Mouse (Mus musculus): ENCODE results near the gene BC016579. TPM values are rescaled to one million over a fixed set of nuclear protein-coding genes. Genes with fewer than 3 reads are reported as not detected.
A peak's percentile ranks its signal among the peaks of the same experiment; 100 is the strongest.

Gene BC016579
- under 1 TPM in 1 of 2 experiments, not detected in 1; 0.32 TPM for total RNA-seq (2021)

DNA sequence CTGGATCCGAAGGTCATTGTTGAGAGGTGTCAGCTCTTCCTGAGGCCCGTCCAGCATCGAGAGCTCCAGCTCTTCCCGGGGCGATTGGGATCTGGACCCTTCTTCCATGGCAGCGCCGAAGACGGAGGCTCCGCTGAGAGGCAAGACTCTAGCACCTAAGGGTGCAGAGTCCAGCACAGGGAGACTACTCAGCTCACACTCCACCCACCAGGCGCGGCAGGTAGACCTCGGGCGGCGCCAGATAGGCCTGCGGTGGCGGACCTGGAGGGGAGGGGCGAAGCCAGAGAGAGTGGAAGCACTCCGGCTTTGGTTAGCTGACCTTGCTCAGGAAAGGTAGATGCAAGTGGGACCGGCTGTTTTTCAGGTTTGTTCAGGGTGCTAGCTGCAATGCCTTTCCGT lies at the start of gene BC016579:
BC016579 (minus strand) TSS at position 135 of the 399 bp plus-strand sequence.
- DNase-seq (ENCODE audit: extremely low spot score in 1 of 2, low spot score in 1 of 2) = no peak

DNA sequence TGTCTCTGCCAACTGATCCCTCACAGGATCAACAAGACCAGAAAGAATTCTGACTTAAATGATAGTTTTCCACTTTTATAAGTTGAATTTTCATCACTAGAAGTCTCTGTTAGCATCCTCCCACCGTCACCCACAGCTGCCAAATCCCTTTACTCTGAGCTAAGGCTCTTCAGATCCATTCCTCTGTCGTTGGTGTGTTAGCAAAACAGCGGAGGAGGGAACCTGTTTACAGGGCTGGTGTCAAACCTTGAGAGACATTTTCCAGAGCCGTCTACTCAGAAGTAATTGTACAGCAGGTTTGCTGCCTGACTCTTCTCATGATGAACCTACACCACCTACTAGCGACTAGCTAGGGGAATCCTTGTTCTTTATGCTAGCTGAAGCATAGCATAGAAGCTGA lies 45.4 kb upstream of the BC016579 start:
- DNase-seq (ENCODE audit: extremely low spot score in 1 of 2, low spot score in 1 of 2) = no peak

DNA sequence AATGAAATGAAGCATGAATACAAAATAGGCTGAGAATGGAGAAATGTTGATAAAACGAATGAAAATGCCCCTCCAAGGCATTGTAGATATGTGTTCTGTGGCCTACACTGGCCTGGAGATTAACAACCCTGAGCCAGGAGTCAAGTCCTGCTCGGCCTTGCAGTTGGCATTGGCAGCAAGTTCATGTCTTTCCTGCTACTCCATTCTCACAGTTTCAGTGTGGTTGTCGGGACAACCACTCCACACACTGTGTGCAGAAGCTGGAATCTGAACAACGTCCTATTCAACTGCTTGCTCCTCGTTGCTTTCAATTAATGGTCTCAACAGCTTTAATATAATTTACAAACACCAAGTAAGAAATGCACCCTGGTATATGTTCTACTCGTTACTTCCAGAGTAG lies 44.1 kb upstream of the BC016579 start:
- no peak for DNase-seq (ENCODE audit: extremely low spot score in 1 of 2, low spot score in 1 of 2)

DNA sequence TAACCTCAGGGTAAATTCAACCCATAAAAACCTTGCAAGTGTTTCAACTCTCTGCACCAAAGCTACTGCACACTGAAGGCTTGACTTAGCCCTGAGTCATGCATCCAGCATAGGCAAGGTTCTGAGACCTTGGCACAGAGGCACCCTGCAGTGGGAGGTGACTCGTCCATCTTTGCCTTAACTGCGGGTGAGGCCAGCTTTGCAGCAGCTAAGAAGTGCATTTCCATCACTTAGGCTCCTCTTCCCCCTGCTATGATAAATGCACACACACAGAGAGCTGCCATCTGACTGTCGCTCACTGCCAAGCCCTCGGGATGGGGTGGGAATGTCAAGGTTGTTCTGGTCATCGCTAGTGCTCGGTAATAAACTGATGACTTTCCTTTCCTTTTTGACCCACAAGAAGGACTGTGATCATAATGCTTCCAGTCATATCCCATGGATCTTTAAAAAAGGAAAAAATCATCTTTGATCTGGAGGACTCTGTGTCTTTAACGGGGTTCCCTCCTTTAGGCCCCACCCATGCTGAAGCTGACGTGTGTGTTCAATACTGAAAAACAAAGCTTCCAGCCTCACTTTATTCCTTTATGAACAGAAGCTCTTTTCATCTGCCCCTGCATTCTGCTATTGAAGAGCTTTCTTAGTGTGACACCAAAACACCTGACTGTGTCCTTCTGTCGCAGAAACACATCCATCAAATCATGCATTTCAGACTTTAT lies 41.7 kb upstream of the BC016579 start:
- no peak for DNase-seq (ENCODE audit: extremely low spot score in 1 of 2, low spot score in 1 of 2)

DNA sequence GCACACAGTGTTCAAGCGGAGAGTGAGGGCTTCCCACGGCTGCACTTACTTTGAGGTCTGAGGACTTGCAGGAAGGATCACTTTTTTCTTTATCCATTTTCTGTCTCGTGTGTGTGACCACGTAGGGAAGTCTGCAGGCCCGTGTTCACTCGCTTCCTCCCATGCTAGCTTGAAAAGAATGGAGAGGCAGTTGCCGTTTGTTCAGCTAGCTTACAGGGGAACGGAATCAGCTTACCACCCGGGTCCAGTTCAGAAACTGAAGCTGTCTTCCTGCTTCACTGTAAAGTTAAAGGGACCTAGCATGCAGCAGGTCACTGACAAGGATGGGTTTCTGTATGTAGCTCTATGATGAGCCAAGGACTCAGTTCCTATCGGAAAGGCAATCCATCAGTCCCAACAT lies 39.7 kb upstream of the BC016579 start, which contains the start of gene Tmprss7:
Tmprss7 (minus strand) TSS at position 101 of the 400 bp plus-strand sequence.
- DNase-seq (ENCODE audit: extremely low spot score in 1 of 2, low spot score in 1 of 2) = no peak

DNA sequence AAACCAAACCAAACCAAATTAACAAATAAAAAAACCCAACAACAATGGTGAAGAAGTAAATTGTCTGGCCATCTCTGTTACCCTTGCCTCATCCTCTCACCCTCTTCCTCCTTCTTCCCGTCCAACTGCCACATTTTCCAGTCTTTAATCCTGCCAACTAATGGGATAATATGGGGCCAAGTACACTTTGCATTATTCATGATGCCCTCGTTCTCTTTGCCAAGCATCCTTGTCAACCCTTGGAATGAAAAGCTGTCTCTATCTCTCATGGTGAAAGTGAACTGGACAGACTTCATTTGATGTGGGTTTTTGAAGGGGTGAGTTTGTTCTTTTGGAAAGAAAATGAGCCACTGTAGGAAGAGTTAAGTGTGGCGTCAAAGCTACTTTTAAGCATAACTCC lies 39.0 kb upstream of the BC016579 start:
- DNase-seq (ENCODE audit: extremely low spot score in 1 of 2, low spot score in 1 of 2) = no peak

DNA sequence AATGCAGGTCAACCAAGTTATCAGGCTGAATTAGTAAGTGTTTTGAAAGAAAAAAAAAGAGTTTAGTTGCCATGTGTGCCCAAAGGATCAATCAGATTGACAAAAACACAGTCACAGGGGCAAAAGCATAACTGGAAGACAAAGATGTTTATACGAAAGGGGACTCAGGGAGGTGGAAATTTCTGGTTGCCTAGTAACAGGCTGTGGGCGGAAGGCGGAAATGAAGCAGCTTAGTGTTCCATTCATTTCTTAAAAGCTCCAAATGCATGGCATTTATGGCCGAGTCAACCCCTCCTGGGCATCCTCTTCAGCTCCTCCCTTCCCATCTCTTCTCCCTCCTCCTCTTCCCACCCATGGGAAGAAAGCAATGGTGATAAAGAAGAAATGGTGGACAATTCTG lies 36.3 kb upstream of the BC016579 start:
- DNase-seq (ENCODE audit: extremely low spot score in 1 of 2, low spot score in 1 of 2) = peak in 1 of 2 experiments; percentile 27

DNA sequence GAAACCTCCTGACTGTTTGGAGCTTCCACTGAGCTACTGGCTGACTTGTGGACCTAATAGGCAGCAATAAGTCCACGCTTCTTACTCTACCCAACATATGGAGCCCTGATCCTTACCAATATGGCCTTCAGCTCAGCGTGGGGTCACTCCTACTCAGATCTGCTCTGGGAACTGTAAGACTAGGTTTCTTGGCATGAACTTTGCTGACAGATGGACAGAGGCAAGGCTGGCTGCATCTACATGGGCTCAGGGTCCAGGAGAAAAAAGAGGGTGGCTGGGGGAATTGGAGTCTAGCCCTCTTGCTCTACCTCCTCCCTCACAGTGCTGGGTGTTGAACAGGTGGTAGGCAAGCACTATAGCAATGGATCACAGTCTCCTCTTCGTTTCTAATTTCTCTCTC lies 33.0 kb upstream of the BC016579 start:
- no peak for DNase-seq (ENCODE audit: extremely low spot score in 1 of 2, low spot score in 1 of 2)

DNA sequence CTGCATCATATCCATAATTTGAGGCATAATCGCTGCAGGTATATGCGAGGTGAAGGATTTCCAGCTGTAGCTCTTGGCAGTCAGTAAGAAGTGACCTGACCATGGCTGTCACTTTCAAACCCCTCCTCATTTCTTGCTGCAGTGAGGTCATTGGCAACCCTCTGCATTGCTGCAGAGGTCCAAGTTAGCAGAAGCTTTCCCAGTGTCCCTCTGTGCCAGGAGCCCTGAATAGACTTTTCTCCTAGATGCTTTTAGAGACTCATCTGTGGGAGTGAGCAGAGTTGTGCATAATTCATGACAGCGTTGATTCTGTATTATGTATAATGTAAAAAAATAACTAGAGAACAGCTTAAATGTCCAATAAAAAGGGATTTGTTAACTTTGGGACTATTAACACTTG lies 31.4 kb upstream of the BC016579 start:
- no peak for DNase-seq (ENCODE audit: extremely low spot score in 1 of 2, low spot score in 1 of 2)

DNA sequence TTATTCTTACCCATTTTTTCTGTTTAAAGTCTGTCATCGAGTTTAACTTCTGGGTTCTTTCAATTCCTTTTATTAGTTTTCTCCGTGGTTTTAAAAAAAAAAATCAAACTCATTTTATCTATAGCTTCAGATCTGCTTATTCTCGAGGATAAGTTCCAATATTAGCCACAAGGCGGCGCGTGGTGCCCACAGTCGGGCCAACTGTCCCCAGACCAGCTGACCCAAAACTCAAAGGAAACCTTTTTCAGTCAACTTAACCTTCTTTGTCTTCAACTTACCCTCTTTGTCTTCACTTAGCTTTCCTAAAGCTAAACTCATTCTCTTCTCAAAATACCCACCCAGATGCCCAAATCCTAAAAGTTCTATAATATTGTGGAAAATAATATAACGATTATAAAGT lies 30.9 kb upstream of the BC016579 start:
- peak; percentile 53 to 84 for DNase-seq (ENCODE audit: extremely low spot score in 1 of 2, low spot score in 1 of 2)

DNA sequence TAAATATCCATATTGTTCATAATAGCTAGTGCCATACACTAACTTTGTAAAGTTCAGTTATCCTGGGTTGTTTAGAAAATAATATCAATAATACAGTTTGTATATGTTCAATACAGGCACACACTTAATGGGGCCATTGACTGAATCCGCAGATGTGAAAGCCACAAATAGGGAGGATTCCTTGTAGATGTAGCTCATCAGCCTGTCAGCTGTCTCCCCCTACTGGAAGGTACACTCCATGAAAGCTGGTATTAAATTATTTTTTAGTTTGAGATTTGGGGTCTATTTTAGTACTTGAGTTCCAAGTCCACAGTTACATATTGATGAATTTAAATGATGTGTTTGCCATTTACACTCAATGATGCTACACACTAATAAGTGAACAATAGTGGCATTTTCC lies 22.6 kb upstream of the BC016579 start:
- no peak for DNase-seq (ENCODE audit: extremely low spot score in 1 of 2, low spot score in 1 of 2)

DNA sequence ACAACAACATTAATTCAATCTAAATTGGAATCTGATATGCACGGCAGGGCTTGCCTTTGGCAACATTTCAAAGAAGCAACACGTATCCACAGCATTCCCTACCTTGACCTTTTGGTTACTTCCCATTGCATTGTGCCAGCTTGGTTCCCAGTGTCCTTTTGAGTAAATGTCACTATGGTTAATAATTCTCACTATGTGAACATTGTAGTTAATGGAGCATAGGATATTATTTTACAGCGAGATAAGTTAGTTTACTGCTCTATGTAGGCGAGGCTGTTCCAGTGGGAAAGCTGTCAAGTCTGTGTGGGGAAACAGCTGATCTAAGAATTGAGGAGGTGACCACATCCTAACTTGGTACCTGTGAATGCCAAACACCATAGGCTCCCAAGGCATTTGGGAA lies 16.1 kb upstream of the BC016579 start:
- no peak for DNase-seq (ENCODE audit: extremely low spot score in 1 of 2, low spot score in 1 of 2)

DNA sequence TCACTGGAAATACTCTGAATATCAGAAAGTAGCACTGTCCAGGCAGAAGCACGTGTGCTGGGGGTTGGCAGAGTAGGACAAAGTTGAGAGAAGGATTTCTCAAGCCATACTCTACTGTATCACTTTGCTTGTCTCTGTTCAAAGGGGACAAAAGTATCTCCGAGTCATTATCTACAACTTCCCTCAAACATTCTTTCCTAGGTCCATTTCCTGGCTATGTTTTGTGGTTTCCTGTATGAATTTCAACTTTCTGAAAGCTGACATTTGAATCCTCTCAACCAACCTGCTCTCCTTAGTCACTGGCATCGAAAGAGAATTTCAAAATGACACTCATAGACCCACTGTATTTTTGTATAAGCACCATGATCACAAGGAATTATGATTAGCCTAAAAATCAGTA lies 14.3 kb upstream of the BC016579 start:
- no peak for DNase-seq (ENCODE audit: extremely low spot score in 1 of 2, low spot score in 1 of 2)

DNA sequence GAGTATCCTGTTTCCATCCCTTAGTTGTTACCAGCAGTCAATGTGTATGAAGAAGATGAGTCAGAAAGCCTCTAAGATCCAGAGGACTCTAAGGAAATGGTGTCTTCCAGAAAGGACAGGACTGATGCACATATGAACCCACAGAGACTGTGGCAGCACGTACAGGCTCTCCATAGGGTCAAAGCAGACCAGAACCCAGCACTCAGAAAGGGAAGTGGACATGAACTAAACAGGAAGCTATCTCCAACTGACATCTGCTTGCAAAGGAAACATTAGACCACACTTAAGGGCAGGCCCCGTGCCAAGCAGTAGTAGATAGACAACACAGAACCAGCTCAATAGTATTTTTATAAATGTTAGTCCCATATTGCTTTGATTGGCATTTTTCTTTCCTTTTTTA lies 12.3 kb upstream of the BC016579 start:
- no peak for DNase-seq (ENCODE audit: extremely low spot score in 1 of 2, low spot score in 1 of 2)

DNA sequence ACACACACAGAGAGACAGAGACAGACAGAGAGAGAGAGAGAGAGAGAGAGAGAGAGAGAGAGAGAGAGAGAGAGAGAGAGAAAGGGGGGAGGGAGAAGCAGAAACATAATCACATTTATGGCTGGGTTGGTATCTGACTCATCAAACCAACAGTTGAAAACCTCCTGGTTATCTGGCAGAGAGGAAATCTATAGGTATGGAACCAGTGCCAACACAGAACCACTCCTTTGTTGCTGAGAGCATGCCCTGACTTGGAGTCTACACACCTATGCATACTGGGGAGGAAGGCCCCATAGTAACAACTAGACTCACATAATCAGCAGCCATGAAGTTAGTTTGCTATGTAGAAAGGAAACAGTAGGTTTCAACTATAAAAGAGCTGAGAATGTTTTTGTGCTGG lies 8.5 kb upstream of the BC016579 start:
- DNase-seq (ENCODE audit: extremely low spot score in 1 of 2, low spot score in 1 of 2) = no peak

DNA sequence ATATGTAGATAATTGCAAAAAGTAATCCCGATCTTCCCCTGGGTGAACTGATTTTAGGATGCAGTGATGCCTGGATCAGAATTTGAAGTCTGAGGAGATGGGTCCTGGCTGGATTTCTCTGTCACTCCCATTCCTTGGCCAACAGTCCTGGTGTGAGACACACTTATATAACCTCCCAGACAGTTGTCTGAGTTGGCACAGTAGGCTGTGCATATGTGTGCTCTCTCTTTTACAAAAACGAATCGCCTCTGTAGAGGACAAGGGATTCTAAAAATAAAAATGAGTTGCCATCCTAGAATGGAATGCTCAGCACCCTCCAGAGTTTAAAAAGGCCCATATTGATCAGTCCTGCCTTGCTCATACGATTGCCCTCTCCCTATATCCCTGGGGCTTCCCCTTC lies 5.7 kb upstream of the BC016579 start:
- no peak for DNase-seq (ENCODE audit: extremely low spot score in 1 of 2, low spot score in 1 of 2)

DNA sequence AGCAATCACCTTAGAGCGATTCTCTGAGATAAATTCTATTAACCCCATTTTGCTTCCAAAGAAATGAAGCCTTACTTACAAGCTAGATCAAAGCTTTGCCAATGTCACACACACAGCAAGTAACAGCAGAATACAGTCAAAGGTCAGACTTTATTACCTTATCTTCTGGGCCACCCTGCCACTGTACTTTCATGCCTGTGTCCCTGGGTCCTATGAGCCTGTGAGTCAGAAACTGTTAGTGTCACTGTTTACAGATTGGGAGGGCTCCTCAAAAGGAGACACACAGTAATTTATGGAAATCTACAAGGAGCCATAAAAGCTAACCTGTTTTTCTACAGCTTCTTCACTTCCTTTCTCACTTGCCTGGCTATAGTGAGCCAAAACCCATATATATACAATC lies 4.4 kb upstream of the BC016579 start:
- no peak for DNase-seq (ENCODE audit: extremely low spot score in 1 of 2, low spot score in 1 of 2)

DNA sequence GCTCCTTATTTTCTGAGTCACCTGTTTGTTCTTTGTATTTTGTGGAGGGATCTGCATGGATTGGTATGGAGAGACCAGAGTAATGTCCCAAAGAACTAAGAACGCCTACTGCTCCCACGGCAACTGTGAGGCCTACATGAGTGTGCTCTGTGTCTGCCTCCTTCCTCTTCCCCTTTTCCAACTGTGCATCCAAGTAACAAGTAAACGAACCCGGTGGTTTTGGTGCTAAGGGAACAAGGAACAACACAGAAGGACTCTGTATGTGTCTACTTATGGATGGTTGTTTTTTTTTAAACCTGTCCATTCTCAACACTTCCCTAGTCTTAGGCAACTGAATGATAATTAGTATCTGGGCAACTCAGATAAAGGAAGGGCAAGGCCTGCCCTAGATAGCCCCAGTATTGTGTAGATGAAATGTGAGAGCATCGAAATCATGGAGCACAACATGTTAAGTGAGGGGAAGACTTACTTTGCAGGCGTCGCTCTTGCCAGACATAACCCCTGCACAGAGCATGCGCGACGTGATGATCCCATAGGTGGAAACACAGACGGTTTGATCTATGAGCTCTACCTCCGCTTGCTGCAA lies 3.8 kb upstream of the BC016579 start:
- DNase-seq (ENCODE audit: extremely low spot score in 1 of 2, low spot score in 1 of 2) = no peak

DNA sequence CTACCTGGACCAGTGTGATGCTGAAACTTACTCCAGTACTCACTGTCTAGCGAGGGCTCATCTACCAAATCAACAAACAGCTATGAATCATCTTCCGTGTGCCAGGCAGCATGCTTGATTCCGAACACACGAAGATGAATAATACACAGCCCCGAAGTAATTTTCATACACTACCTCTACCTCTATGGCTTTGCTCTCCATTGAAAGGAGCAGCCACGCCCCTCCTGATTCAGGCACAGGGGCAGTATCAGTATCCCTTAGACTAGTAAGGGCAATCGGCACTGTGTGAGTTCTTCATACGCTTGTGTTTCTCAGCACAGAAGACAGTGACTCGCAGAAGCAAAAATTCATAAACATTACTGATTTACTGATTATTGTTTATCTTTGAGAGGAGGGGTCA lies 597 bp upstream of the BC016579 start:
- no peak for DNase-seq (ENCODE audit: extremely low spot score in 1 of 2, low spot score in 1 of 2)

DNA sequence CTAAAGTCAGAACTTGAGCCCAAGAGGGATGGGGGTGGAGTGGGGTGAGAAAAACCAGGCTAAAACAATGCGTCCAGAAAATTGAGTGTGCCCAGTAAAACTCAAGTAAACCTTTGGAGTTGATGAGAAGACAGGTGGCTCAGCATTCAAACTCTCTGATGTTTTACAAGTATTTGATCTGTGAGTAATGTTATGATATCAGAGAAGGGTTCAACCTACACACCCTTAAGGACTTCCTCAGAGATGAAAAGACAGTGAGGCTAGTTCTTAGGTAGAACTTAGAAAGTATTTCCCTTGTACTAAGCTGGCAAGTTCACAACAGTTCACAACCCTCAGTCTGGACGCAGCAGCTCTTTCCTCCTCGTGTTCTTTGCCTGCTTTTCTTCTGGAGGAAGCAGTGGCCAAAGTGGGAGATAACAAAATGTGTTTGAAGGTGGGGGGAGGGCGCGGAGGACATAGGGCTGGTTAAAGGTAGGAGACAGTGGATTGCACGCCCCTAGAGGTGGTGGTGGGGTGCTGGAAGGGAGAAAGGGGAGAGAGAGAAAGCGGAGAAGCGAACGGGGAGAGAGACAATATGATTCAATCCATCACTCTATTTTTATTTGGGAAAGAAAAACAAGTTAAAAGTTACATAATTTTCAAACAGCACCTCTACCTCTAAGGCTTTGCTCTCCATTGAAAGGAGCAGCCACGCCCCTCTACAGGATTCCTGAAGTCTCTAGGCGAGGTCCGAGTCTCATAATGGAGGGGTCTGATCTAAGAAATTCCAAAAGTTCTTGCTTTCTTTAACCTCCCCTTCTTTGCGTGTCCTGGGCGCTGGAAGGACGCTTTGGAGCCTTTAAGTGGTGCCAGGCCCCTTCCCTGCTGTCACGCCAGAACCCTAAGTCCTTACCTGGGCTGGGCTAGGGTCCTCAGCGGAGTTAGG lies 597 bp downstream of the BC016579 start:
- no peak for DNase-seq (ENCODE audit: extremely low spot score in 1 of 2, low spot score in 1 of 2)

DNA sequence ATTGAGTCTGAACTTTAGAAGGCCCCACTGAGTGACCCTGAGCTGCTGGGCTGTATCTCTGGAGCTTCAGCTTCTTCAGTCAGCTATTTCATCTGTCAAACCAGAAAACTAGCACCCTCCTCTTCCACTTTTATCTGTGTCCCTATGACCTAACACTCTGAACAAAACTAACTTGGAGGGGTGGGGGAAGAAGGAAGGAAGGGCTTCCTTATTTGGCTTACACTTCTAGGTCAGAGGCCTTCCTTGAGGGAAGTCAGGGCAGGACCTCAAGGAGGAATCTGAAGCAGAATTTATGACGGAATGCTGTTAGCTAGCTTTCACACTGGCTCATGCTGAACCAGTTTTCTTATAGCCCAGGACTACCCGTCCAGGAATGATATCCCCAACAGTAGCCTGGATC lies 2.4 kb downstream of the BC016579 start:
- DNase-seq (ENCODE audit: extremely low spot score in 1 of 2, low spot score in 1 of 2) = no peak
